Mouse (Mus musculus): ENCODE results near the gene Paqr4.
"Not testable (repeated sequence)": the region's sequence is repeated elsewhere in the genome, so short reads cannot be mapped to it uniquely, and the experiment has no call there.

Paqr4 gene

DNA sequence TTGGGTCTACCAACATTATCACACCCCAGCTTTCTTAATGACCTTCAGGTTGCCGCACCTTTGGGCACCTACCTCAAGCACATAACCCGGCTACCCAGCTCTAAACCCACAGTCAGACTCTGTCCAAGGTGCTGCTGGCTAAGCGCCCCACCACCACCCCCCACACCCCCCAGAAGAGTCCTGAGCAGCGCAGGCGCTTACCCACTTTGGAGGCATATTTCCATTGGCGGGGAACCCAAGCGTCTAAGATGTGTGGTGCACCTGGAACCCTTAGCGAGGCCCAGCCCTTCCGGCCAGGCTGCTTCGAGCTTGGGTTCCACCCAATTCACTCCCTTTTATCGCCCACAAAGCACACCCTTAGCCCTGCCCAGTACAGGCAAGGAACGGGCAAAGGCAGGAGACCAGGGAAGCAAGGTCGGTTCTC lies at the start of gene Paqr4:
Gene Paqr4, minus strand, starts transcription at position 270 of the 424 bp plus-strand sequence.
- DNase-seq (ENCODE audit: low spot score) = no peak

DNA sequence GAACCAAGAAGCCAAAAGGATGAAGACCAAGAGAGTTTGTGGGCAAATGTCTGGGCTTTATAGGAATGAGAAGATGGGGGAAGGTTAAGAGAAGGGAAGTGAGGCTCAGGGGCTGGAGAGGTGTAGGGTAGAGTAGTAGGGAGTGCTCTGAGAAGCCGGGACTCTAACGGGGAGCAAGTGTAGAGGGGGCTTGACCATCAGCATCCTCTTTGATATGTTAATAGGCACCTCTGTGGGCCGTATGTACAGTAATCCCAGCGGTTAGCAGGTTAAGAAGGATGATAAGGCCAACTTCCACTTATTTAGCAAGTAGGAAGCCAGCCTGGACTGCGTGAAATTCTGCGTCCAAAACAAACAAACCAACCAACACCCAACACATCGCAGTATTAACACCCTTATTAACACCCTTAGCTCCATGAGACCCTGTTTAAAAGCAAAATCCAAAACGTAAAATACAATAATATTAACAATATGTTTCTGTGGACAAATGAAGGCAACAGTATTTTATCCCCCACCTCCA lies 49.1 kb upstream of the Paqr4 start:
- DNase-seq (ENCODE audit: low spot score) = no peak

DNA sequence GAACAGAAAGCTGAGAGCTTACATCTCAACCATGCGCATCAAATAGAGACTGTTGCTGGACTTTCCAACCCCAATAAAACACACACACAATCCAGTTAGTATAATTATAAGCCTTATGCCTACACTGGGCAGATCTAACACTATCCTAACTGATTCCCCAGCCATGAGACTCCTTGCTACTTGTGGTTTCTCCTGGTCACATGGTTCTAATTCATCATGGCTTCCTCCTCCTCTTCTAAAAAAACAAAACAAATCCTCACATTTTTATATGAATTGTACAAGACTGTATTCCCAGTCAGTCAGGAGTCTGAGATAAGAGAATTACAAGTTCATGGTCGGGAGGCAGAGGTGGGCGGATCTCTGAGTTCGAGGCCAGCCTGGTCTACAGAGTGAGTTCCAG lies 48.3 kb upstream of the Paqr4 start:
- no peak for DNase-seq (ENCODE audit: low spot score)

DNA sequence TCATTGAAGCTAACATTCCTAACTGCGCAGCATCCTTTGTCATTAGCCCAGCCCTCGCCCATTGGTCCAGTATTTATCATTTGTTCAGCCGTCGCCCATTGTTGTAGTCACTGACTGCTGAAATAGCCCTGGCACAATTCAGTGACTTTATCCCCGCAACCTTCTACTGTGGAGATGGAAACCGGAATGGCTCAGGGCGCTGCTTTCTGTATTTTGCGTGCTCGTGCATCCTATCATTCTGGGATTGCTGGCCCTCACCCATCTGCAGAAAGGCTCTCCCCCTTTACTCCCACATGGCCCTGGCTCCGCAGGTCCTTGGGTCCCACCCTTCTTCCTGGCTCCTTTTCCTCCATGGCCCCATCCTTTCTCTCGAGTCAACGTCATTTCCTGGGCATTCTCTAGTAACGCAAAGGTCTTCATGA lies 45.9 kb upstream of the Paqr4 start:
- peak; percentile 59 for DNase-seq (ENCODE audit: low spot score)

DNA sequence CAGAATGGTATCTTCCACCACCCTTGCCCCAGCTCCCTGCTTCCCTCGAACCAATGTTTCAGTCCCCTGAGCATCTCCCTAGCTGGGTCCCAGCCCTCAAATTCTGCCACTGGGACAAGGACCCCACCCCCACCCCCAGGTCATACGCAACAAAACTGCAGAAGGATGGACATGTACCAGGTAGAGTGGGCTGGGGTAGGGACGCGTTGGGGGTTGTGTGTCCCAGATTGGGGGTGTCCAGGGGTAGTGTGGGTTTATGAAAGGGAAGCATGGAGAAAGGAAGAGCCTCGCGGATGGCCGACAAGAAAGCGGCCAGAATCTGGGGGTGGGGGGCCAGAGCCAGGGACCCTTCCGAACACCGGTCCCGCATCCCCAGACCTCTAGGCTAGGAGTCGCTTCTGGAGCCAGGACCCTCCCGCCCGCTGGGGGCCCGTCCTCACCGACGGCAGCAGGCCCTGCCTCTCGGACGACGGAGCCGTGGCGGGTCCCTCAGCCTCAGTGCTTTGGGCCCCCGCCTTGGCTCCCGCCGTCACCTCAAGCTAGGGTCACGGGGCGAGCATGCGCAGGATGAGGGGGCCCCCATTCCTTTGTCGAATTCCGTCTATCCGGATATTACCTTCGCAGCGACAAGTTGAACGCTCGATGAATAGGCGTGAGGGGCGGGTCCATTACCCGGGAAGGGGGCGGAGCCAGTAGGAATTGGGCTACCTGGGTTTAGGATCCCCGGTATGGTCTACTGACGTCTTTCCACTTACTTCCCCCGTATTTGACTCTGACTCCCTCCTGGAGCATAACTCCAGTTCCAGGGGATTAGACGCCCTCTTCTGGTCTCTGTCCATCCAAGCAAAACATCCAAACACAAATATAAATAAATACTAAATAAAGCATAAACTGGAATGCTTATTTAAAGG lies 45.1 kb upstream of the Paqr4 start, which contains the start of gene Flywch2:
Gene Flywch2, minus strand, starts transcription at position 521 of the 911 bp plus-strand sequence.
- peak; percentile 89 for DNase-seq (ENCODE audit: low spot score)

DNA sequence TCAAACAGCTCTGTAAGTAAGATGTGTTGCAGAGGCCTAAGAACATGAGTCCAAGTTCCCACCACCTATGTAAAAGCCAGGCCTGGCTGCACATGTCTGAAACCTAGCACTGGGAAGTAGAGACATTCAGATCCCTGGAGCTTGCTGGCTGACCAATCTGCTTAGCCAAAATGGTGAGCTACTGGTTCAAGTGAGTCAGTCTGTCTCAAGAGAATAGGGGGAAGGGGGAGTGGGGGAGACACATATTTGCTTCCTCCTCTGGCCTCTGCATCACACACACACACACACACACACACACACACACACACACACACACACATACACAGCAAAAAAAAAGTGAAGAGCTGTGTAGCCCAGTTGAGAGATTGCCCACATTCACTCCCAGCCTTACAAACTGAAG lies 42.7 kb upstream of the Paqr4 start:
- DNase-seq (ENCODE audit: low spot score) = no peak

DNA sequence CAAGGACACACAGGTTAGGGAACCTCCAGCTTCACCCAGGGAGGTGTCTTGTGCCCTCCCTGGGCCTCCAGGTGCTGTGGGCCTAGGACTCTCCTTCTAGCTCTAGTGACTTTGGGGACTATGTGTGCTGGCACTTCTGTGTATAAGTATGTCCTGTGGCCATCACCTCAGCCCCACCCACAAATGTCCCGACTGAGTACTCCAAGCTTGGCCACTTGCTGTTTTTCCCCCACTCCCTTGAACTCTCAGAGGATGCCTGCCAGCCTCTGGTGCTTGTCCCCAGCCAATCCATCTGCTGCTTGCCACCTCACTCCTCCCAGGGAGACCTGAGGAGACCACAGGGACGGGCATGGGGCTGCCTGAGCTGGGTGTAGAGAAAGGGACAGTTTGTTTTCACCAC lies 37.8 kb upstream of the Paqr4 start:
- DNase-seq (ENCODE audit: low spot score) = no peak

DNA sequence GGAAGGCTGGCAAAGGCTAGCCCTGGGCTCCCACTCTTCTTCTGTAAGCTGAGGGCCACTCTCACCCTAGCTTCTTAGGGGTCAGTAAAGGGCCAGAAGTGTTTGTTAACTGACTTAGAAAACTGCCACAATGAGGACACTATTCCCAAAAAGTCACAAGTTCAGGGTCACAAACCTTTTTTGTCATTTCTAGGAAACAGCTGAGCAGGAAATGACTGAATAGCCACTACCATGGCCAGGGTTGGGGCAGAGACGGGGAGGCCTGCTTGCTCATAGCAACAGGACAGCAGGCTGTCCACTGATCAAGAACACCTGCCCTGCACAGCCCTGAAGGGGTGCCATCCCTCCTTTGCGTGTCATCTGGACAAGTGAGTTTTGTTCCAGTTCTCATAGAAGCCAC lies 36.5 kb upstream of the Paqr4 start:
- DNase-seq (ENCODE audit: low spot score) = no peak

DNA sequence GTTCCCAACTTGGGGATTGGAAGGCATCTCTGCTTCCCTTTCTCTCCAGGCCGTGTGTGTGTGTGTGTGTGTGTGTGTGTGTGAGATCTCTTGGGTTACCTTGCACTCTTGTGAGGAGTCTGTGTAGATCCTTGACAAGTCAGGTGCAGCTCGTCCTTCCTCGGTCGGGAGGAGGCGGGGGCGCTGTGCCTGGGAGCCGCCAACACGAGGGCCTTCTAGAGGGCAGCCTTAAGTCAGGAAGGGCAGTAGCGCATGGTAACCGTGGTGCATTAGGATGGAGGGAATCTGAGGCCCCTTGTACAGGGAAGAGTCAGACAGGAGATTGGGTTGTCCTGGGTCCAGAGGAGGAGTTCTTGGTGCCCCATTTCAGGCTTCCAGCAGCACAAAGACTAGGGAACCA lies 35.5 kb upstream of the Paqr4 start:
- no peak for DNase-seq (ENCODE audit: low spot score)

DNA sequence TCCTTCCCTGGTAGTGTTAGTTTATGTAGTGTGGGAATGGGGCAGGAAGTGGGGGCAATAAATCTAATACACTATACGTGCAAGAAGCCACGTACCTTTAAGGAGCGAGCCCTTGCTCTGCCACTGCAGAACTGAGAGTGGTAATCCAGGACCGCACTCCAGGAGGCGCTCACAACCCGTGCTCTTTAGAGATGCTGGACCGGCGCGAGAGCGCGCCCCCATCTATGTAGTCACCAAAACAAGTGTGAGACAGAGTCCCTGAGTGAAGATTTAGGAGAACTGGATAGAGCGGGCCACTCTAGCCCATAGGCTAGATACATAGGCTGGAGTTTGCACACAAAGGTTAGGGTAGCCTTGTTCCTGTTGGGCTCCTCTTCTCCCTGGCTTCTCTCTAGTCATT lies 33.4 kb upstream of the Paqr4 start:
- peak; percentile 85 for DNase-seq (ENCODE audit: low spot score)

DNA sequence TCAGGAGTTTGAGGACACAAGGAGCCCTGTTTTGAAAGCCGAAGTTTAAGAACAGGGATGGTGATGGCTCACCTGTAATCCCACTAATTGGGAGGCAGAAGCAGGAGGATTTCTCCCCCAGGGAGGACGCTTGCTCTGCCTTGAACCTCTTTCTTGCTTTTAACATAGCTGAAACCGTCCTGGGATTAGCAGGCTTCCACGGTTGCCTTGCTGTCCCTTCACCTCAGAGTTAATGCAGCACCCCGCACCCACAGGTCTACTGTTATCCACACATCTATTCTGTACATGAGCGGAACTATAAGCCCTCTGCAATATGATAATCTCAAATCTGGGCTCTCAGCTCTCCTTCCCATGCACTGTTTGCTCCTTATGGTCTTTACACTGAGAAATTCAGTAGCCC lies 33.0 kb upstream of the Paqr4 start:
- no peak for DNase-seq (ENCODE audit: low spot score)

DNA sequence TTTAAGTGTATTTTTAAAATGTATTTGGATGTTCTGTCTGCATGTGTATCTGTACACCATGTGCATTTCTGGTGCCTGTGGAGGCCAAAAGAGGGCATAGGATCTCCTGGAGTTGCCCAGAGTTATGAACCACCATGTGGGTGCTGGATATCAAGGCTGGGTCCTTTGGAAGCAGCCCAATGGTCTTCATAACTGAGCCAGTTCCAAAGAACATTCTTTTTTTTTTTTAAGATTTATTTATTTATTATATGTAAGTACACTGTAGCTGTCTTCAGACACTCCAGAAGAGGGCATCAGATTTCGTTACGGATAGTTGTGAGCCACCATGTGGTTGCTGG lies 31.5 kb upstream of the Paqr4 start:
- not testable (repeated sequence) for DNase-seq (ENCODE audit: low spot score)

DNA sequence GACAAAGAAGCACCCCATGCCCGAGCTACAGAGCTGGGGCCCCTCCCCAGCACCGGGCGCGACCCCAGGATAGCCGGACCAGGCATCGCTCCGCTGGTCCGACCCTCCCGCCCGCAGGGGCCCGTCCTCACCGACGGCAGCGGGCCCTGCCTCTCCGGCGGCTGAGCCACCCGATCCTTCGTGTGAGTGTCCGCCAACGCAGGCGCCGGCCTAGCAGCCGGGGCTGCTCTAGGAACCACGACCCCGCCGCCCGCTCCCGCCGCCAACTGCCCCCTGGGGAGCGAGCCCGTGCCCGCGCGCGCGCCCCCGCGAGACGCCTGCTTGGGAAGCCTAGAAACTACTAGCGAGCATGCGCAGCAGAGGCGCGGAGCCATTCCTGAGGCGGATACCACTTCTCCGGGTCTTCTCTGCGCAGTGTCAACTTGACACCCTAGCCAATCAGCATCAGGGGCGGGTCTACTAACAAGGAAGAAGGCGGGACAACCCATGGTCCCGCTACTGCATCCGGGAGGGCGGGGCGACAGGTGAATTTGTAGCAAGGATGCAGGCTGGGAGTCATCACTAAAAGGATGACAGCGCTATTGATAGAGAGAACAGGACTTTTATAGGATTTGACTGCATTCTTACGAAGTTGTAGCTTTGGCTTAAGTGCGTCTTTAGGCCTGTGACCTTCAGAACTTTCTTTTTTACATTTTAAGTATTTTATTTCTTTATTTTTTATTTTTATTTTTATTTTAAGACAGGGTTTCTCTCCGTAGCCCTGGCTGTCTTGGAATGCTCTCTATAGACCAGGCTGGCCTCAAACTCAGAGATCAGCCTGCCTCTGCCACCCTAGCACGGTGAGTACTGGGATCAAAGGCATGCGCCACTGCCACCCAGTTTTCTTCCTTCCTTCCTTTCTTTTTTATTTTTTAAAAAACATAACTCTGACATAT lies 30.9 kb upstream of the Paqr4 start, which contains the start of gene Flywch1:
Gene Flywch1, minus strand, starts transcription at position 319 of the 935 bp plus-strand sequence.
- DNase-seq (ENCODE audit: low spot score) = peak; percentile 98

DNA sequence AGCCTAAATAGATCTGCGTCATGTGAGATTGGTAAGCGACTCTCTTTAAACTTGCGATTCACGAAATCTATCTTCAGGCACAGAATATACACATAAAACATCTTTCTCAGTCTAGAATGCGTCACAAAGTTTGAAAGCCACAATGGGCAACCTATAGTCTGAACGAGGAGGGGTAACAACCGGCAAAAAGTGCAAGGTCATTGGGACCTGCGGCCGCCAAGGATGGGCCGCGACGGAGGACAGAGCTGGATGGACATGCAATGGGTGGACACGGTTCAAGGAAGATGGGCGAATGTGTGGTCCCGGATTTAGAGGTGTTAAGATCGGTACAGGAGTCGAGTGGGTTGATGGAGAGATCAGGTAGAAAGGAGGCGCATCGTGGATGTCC lies 30.2 kb upstream of the Paqr4 start:
- no peak for DNase-seq (ENCODE audit: low spot score)

DNA sequence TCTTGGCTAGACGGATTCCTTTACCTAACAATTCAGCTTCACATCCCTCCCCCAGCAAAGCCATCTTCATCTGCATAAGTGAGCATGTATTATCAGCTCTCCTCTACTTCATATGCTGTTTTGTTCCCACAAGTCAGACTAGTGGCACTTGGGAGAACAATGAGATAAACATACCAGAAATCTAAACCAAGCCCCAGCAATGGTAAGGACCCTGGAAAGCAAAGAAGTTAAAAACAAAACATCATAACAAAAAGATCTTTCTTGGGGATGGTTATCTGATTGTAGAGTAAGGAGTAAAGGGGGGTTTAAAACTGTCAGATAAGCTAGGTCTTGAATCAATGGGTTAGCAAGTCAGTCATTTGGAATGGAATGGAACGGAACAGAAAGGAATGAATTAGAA lies 29.8 kb upstream of the Paqr4 start:
- peak; percentile 9 for DNase-seq (ENCODE audit: low spot score)

DNA sequence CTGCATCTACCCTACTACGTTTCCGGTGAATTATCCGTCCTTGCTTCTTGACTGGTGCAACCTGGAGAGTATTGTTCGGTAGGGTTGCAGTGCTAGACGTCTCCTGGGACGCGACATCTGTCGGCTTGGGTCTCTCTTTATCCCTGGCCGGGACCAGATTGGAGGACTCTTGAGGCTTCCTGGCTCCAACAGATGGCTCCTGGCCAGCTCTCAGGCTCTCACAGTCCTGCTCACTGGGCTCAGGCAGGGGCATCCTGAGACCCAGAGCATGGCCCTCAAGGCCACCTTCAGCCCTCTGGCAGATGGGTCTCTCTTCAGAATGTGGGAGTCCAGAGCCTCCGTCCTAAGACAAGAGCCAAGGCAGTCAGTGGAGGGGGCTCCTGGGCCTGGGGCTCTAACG lies 22.3 kb upstream of the Paqr4 start:
- DNase-seq (ENCODE audit: low spot score) = no peak

DNA sequence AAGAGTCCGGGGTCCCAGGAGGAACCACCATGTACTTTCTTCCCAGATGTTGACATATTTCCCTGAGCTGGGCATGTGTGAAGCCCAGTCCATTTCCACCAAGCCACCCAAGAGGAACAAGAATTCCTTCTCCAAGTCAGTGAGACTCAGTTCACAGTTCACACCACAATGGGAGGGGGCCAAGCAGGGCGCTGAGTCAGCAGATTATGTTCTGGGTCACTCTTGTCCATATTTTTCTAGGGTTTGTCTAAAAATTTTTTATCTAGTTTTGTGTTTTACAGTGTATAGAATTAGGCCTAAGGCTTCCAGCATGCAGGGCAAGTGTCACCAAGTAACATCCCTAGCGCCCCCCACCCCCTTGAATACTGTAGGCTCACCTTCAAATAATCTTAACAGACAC lies 20.5 kb upstream of the Paqr4 start:
- DNase-seq (ENCODE audit: low spot score) = no peak

DNA sequence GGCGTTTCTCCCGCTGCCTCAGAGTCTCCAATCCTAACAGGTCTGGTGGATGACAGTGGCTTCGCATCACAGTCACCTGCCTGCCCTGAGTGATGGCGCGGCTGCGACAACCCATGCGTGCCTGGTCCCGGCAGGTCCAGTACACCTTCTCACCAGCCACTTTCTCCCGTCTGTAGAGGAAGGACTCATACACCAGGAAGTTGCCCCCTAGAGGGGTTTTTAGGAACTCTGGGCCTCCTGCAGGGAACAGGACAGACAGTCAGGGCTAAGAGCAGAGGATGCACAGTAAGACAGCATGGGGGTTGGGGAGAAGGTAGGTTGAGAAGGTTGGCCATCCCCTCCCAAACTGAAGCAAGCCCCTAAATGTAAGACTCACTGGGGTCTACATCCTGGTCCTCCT lies 19.6 kb upstream of the Paqr4 start:
- no peak for DNase-seq (ENCODE audit: low spot score)

DNA sequence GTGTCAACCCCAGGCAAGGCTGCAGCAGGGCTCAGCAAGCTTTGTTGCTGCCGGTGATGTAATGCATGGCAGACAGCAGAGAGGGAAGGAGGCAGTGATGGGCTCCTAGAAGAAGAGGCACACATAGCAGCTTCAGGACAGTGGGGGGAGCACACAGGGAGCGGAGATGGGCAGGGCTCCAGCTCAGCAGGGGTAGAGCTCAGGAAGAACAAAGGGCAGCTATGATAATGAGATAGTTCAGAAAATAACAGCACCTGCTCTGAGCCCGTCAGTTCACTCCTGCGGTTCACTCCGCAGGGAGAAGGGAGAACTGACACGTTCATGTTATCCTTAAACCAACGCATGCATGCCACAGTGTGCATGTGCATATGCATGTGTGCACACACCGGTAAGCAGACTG lies 18.1 kb upstream of the Paqr4 start:
- DNase-seq (ENCODE audit: low spot score) = no peak

DNA sequence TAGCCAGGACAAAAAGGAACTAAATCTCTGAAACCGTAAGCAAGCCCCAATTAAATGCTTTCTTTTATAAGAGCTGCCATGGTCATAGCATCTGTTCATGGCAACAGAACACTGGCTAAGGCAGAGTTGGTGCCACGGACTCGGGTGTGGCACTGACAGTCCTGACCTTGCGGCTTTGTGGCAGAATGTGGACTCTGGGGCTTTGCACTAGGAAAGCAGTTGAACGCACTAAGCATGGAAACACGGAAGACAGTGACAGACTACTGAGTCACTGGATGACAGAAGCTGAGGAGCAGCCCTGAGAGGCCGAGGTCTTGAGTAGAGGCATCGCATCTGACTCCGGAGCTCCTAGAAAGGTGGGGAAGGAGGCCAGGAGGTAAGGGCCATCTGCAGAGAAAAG lies 16.9 kb upstream of the Paqr4 start:
- no peak for DNase-seq (ENCODE audit: low spot score)

DNA sequence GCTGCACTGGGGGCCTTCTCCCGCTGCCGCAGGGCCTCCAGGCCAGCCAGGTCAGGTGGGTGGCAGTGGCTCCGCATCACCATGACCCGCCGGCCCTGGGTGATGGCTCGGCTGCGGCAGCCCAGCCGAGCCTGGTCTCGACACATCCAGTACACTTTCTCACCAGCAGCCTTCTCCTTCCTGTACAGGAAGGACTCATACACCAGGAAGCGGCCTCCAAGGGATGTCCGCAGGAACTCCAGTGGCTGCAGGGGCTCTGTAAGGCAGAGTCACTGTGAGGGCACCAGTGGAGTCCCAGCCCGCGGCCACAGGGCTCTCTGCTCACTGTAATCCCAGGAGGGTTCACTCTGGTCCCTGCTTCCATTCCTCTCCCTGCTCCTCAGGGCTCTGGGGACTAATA lies 15.0 kb upstream of the Paqr4 start:
- DNase-seq (ENCODE audit: low spot score) = no peak

DNA sequence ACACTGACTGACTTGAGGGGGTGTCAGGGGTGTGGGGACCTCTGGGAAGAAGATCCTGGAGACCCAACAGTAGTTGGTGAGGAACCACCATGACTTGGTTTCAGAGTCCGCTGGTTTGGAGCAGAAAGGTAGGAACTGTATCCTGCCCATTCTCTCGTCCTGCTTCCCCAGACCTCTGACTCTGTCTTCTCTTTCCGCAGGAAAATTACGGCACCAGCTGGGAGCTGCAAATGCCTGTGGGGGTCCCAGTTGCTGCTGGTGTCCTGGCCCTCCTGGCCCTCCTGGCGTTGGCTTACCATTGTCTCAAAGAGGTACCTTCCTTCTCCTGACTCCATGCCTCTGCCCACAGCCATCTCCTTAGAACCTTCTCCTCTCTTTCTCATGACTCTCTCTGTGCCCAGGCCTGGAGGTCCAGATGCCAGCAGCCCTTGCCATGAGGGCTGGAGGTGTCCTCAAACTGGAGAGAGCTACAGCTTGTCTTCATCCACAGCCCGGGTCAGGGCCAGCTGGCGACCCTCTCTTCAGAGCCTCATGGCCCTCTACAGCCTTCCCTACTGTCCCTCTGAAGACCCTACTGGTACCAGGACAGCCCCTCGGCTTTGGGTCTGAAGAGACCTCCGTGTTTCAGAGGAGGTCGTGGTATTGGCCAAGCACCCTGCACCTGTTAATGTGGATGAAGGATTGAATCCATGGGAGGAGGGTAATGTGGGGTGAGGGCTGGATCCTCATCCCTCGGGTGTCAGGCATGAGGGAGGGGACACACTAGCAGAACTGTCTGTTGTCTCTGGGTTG lies 8.9 kb upstream of the Paqr4 start:
- DNase-seq (ENCODE audit: low spot score) = no peak

Data from retina, embryonic 14.5 days (tissue).